Mouse (Mus musculus) adrenal gland (tissue): Measurements from ENCODE around the gene Il1rl2.

Experiments
- intact Hi-C: fragments of 180-260 bp; cut with DNase I; formaldehyde crosslinking; loops from one replicate; pipeline ENCODE4 v1.15.1; 2025

Gene Il1rl2

DNA sequence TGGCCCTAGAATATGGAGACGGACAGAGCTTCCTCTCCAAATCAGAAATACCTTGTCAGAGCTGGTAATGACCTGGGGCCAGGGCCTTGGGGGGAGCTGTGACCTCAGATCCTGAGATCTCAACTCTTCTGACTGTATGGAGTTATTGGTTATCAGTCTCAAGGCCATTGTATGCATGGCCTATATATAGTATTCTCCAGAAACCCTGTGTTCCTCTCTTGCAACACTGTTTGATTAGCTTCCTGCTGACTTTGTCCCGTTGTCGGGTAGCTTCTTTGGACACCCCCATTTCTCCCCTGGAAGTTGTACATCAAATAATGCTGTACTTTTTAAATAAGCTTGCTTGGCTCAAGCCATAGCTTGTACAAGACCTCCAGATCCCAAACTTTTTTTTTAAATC lies 1.9 kb upstream of the Il1rl2 start:
- intact Hi-C loops: no loop called here

GRCm38 (mm10) chr1:40324955-40325702 lies 719 bp downstream of the Il1rl2 start:
- intact Hi-C loops: no loop called here

- intact Hi-C loops: no loop called here
Measured at GRCm38 (mm10) chr1:40325711-40326327, 1.4 kb downstream of the Il1rl2 start.

DNA sequence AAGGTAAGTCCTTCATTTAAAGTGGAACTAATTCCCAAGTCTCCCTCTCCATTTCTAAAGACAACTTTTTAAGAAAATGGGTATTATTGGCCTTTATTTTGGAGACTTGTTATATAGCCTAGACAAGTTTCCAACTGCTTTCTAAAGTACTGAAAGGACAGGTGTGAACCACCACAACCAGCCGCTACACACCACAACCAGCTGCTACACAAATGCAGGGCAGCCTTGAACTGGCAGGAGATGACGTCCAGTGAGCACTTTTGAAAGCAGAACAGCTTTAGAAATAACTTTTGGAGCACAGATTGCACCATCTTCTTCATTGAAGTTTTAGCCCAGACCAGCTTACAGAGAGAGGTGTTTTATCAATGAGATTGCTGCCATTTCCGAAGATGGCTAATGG lies 3.2 kb downstream of the Il1rl2 start:
- intact Hi-C loops: no loop called here

GRCm38 (mm10) chr1:40329526-40329925 lies 5.1 kb downstream of the Il1rl2 start:
- intact Hi-C loops: no loop called here

DNA sequence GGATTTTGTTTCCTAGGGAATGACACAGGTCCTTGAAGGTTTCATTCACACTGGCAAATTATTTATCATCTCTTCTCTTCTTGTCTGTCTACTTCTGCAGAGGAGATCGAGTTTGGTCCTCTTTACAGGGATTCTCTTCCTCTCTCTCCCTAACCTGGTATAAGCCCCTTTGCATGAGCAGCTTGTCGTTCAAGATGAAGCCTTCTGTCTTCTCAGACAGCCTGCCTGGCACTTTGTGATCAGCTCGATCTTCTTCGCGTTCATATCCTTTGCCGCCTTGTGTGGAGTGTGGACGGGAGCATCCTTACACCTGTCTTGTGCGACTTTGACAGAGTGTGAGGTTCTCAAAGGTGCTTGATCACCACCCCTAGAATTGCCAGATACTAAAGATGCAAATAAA lies 5.8 kb downstream of the Il1rl2 start:
- intact Hi-C loops: no loop called here

DNA sequence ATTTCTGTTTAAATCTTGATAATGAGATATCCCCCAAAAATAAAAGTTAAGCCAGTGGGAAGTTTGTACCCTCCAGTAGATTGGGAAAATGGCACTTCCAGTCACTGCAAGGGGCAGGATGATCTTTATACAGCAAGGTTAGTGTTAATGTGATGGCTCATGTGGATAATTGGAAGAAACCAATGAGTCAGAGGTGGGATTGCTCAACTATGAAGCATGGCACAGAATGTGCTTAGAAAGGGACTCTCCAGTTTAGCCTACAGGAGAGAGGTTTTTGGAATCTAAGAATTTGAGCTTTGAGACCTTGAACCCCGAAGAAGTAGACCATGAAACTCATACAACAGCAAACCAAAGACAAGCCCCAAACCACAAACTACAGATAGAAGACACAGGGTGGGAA lies 14.9 kb downstream of the Il1rl2 start:
- intact Hi-C loops: no loop called here

GRCm38 (mm10) chr1:40340102-40340501 lies 15.7 kb downstream of the Il1rl2 start:
- intact Hi-C loops: no loop called here

DNA sequence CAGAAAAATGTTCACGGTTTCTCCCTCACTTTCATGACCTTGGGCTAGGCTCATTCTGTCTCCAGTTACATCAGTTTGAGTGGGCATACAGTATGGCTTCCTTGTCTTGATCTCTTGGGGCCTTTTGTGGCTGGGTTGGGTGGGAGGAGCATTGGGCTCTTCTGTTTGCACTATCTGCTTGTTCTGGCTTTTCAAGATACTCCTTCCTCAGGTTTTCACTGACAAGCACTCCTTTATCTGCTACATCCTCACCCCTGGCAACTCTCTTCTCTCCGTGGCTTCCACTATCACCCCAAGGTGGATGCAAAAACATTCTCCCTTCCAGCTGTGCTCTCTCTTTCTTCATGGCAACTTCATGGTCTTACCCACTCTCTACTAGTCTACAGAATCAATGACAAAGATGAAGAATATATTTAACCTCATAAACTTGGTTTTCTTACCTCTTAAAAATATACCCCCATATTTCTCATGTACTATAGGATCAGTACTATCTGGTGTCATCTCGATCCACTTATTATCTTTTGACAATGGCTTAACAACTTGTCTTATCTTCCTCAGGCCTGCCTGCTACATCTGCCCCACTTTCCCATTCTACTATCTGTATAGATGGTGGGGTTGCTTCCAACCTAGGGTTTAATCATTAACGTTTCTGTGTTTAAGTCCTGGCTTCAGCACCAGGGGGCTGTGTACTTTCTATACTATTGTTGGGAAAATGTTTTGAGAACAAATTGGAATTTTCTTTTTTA lies 27.9 kb downstream of the Il1rl2 start:
- intact Hi-C loops: no loop called here

DNA sequence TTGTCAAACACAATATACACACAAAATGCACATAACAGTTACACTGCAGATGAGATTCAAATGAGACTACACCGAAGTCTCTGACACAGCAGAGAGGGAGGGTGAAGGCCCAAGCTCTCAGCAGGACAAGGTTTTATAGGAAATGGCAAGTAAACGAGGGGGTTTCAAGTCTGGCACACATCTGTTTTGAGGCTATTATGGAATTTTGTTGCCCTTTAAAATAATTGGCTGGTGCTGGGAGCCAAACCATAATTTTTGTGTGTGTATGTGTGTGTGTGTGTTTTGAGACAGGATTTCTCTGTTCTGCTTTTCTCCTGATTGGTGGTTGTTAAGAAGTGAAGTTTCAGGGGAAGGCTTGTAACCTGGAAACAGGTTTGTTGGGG lies 28.5 kb downstream of the Il1rl2 start:
- intact Hi-C loops: no loop called here

DNA sequence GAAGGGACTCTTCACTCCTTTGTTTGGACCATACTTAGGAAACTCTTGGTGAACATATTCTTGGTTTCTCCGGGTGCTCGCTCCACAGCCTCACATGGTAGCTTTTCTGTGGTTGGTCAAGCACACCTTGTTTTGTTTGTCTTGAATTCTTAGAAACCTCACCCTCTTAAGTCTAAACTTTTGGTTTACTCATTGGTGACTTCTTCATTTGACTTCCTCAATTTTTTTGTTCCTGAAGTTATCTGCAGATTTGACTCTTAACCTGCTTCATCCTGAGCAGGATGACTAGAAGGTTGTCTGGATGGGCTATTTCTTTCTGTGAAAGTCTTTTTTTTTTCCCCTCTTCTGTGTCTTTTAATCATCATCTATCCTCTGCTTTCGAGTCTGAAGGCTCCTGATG lies 30.3 kb downstream of the Il1rl2 start:
- intact Hi-C loops: no loop called here

DNA sequence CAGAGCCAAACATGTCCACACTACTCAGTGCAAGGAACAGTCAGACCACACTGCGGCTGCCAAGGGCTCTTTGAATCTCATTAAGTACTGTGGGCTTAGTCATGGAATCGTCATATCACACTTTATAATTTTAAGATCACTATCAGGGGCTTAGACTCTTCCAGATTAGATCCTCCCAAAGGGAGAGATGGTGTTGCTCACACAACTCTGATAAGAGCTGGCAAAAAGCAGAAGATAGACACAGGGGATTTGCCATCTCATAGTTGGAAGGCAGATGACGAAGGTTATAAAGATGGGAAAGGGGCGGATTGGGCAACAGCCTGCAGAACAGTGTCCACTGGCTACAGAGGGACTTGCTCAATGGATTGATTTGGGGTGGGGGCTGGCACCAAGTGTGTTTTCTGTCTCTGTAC lies 31.0 kb downstream of the Il1rl2 start:
- intact Hi-C loops: no loop called here

DNA sequence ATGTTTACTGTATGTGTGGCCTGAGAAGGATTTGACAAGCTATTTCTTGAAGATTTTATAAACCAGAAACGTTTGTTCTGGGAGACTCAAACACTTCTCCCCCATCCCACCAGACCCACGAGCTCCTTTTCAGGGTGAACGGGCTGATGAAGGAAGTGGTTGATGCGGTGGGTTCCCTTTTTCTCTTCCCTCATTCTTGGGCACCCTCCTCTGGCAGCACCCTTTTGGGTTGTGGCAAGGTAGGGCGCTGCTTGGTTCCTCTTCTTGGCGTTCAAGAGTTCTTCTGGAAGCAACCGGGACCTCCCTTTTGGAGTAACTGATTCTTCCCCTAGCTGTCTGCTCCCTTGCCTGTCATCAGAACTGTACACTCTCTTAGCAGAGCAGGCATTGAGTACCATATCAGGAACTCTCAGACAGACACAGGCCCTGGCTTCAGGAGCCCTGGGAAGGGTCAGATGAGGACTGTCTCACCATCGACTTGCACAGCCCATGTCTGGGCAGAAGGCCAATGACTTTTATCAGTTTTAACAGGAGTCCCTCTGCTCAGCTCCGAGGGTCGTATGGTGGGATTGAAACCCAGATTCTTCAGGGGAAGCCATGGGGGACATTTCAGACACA lies 31.6 kb downstream of the Il1rl2 start:
- intact Hi-C loops: no loop called here

DNA sequence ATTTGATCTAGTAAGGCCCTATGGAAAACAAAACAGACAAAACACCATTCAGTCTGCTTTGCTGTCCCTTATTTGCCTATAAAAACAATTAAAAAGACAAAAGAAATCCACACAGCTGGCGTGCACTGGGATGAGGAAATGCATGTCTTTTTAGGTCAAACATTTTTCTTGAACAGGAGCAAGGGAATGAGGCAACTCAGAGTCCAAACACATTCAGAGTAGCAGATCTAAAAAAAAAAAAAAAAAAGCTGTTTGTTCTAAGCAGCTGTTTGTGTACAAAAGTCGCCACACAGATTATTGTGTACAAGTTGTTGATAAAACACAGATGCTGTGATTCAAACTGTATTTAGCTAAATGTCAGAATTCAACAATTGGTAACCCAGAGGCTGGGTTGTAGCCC lies 33.5 kb downstream of the Il1rl2 start:
- intact Hi-C loops: no loop called here

GRCm38 (mm10) chr1:40358351-40358750 lies 33.9 kb downstream of the Il1rl2 start:
- intact Hi-C loops: no loop called here

DNA sequence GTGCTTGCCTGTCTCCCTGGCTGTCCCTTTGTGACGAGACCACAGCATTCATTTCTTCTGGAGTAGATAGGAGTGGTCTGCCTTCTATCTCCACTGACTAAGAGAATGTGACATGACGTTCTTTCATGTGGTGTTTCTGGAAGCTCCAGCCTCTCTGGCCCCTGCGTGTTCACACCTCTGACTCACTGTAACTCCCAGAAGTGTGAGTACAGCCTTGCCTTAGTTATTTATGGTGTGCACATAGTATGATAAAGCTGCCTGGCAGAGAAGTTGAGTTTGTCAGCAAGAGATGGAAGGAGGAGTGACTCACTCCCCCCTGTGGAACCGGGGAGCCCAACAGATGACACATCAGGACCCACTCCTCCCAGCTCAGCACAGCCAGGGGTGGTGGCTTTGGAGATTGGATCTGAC lies 34.4 kb downstream of the Il1rl2 start:
- intact Hi-C loops: no loop called here

- intact Hi-C loops: no loop called here
Measured at GRCm38 (mm10) chr1:40359731-40360130, 35.3 kb downstream of the Il1rl2 start.

DNA sequence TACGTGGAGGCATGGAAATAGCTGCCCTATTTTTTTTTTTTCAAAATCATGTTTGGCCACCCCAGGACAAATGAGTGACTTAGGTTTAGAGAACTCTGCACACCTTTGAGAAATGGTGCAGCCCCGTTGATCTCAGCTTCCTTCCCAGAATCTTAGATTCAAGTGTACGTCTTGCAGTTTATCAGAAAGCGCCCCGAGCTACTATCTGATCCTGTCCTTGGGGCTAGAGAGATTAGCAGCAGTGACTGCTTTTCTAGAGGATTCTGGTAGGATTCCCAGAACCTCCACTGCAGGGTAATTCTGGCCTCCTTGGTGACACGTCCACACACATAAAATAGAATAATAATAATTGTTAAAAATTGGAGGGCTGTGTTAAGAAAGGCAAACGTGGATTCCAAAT lies 36.6 kb downstream of the Il1rl2 start:
- intact Hi-C loops: no loop called here

- intact Hi-C loops: no loop called here
Measured at GRCm38 (mm10) chr1:40361596-40361995, 37.2 kb downstream of the Il1rl2 start.

GRCm38 (mm10) chr1:40362784-40363183 lies 38.4 kb downstream of the Il1rl2 start:
- intact Hi-C loops: no loop called here

DNA sequence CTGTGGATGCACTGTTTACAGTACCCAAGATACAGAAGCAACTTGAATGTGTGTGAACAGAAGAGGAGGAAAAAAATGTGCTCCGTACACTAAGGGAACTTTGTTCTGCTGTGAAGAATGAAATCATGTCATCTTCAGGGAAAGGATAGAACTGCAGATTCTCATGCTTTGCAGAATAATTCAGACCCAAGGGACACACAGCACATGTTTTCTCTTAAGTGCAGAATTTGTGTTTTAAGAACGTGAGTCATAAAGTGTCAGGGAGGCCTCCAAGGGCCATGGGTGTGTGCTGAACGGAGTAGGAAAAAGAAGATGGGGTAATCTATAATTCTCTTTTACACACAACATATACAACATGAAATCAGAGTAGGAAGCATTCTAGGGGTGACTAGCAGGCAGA lies 48.5 kb downstream of the Il1rl2 start:
- intact Hi-C loops: loop anchor here (10.0 kb wide), 1 partner anchor 368 kb away; no protein-coding TSS in a partner anchor

- intact Hi-C loops: loop anchor here (10.0 kb wide), 1 partner anchor 370 kb away; no protein-coding TSS in a partner anchor
Measured at GRCm38 (mm10) chr1:40375148-40375547, 50.7 kb downstream of the Il1rl2 start.
